13 mouse cellular contexts compared by ENCODE assay signal in the genomic region with DNA sequence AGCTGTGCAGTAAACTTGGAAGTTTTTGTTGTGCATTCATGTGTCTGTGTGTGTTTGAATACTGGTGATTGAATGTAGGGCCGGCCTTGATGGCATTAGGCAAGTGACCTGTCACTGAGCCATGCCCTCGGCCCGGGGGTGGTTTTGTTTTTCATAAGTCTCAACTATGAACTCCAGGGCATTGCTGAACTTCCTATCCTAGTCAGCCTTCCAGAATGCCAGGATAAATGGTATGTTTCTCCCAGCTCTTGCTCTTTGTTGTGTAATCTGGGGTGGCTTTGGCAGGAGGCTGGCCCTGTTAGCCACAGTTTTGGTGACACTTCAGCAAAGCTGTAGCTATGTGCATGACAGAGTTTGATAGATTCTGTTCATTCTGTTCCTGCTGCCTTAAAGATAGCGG. TPM values are rescaled to one million over a fixed set of nuclear protein-coding genes. Genes with fewer than 3 reads are reported as not detected.
DNase-seq lines count a peak whose midpoint lies in the region; ATAC-seq and TF ChIP-seq lines count a peak whose summit lies in the region.
"Had no signal": no experiment of that assay in that cellular context is flagged by ENCODE, and none has a peak within 500 bp of the region (broad histone marks: within the 10 kb centered on the region; RNA-seq: fewer than 3 reads in every experiment).

No protein-coding gene starts in this region.

- ATAC-seq in heart, embryonic 12.5 days (ENCODE audit: insufficient number of reproducible peaks, low FRiP score): no peak
- ATAC-seq in lung, postnatal 0 days: no peak
- ATAC-seq: CD4-positive, CD25-positive, alpha-beta regulatory T cell, adult 4 months had no signal

- no peaks in the 10 kb centered on the region for H3K27me3 ChIP-seq in heart, embryonic 12.5 days (replicated peaks)
- no peaks in the 10 kb centered on the region for H3K27me3 ChIP-seq in lung, postnatal 0 days (replicated peaks; ENCODE audit: insufficient read depth, low read length)
- no peaks in the 10 kb centered on the region for H3K27me3 ChIP-seq in small intestine, adult 2 months (ENCODE audit: control insufficient read depth, insufficient read depth, low read length)

- WGBS in heart, embryonic 12.5 days: 76% methylated on average over 4 of the region's 4 CpGs
- 30% methylated on average over 4 of the region's 4 CpGs for WGBS in lung, postnatal 0 days
- WGBS in small intestine, adult 2 months: 17% methylated on average over 4 of the region's 4 CpGs

- no peak for TF ChIP-seq EP300 in lung, postnatal 0 days (IDR thresholded peaks at IDR 0.05)

- no peak for DNase-seq in heart, adult 8-10 months (ENCODE audit: low spot score)
- no peak for DNase-seq in lung, postnatal 0 days (ENCODE audit: low spot score)
- no peak for DNase-seq in lung, postnatal 36 days
- DNase-seq in gonadal fat pad, adult 2 months (ENCODE audit: low read depth): peak; percentile 91
- no peak for DNase-seq in urinary bladder, adult 2 months (ENCODE audit: low spot score)
- no peak for DNase-seq in thymus, postnatal 4 days
- DNase-seq: heart, postnatal 36 days; kidney, adult 18-20 months; lung, postnatal 14 days; thymus, postnatal 25 days had no signal

- 0 out of 2 replicates have a peak, but pooled peaks cover 4% of the 10 kb centered on the region for H3K36me3 ChIP-seq in heart, embryonic 12.5 days
- no peaks in the 10 kb centered on the region for H3K36me3 ChIP-seq in lung, postnatal 0 days (ENCODE audit: insufficient read depth, low read length)
- H3K36me3 ChIP-seq in small intestine, adult 2 months (ENCODE audit: control insufficient read depth, insufficient read depth, low read length): peaks cover 13% of the 10 kb centered on the region

- H3K9ac ChIP-seq in heart, embryonic 12.5 days: peak overlapping the region; percentile 43; the same call in 1 of the 2 replicates
- no peak overlapping the region for H3K9ac ChIP-seq in lung, postnatal 0 days (replicated peaks; ENCODE audit: low read depth)

- H3K4me3 ChIP-seq in heart, embryonic 12.5 days: no peak overlapping the region
- H3K4me3 ChIP-seq in lung, postnatal 0 days (ENCODE audit: low read depth, low read length): no peak overlapping the region
- H3K4me3 ChIP-seq in small intestine, adult 2 months (ENCODE audit: low read depth, low read length): peak overlapping the region; percentile 33; the same call in 1 of the 2 replicates

- peak overlapping the region; percentile 25; the same call in 1 of the 2 replicates for H3K27ac ChIP-seq in heart, embryonic 12.5 days (ENCODE audit: poor library complexity, severe bottlenecking)
- 0 out of 2 replicates have a peak overlapping the region, but pooled peaks have one; percentile 3 for H3K27ac ChIP-seq in lung, postnatal 0 days (ENCODE audit: low read length)
- no peak overlapping the region; the same call in 1 of the 2 replicates for H3K27ac ChIP-seq in small intestine, adult 2 months (ENCODE audit: insufficient read depth, low read depth, low read length)

- no peak for TF ChIP-seq POLR2A in small intestine, adult 2 months (IDR thresholded peaks at IDR 0.05; ENCODE audit: low read depth, low read length)

- peak overlapping the region; percentile 3; the same call in 1 of the 2 replicates for H3K4me2 ChIP-seq in heart, embryonic 12.5 days
- peak overlapping the region; percentile 53 for H3K4me2 ChIP-seq in lung, postnatal 0 days (replicated peaks; ENCODE audit: low read depth, low read length)

- H3K9me3 ChIP-seq in heart, embryonic 12.5 days (replicated peaks): no peaks in the 10 kb centered on the region
- no peaks in the 10 kb centered on the region for H3K9me3 ChIP-seq in lung, postnatal 0 days (ENCODE audit: low read length)

- no peak for TF ChIP-seq CTCF in lung, postnatal 0 days (IDR thresholded peaks at IDR 0.05)
- no peak for TF ChIP-seq CTCF in small intestine, adult 2 months (IDR thresholded peaks at IDR 0.05; ENCODE audit: extremely low read depth, insufficient read length, insufficient replicate concordance, low read depth, low read length)

- H3K4me1 ChIP-seq in heart, embryonic 12.5 days (replicated peaks): peaks cover 66% of the 10 kb centered on the region
- H3K4me1 ChIP-seq in lung, postnatal 0 days (ENCODE audit: insufficient read depth, low read depth, low read length): peaks cover 16% of the 10 kb centered on the region; the same call in 1 of the 2 replicates
- peaks cover 28% of the 10 kb centered on the region for H3K4me1 ChIP-seq in small intestine, adult 2 months (ENCODE audit: control insufficient read depth, insufficient read depth, insufficient read length, low read length)

RNA-seq across cellular contexts. Expression of a gene that starts 4.2 kb away (rescaled TPM):
- polyA plus RNA-seq in heart, embryonic 12.5 days (2016; fragmentation: Nextera tagmentation; extraction: Ambion mirVana): 251 and 253 TPM in 2 replicates
- 100 to 1,000 TPM; 230 to 269 (median 248) TPM for total RNA-seq in heart, adult 8-10 months (2022)
- polyA plus RNA-seq in lung, postnatal 0 days (2015; fragmentation: Nextera tagmentation; extraction: Ambion mirVana): 669 and 693 TPM in 2 replicates
- 812 and 823 TPM in 2 replicates for polyA plus RNA-seq in gonadal fat pad, adult 2 months (2012; rRNA removed)
- polyA plus RNA-seq in small intestine, adult 2 months (2012; rRNA removed): 672 and 1,662 TPM in 2 replicates
- polyA plus RNA-seq in urinary bladder, adult 2 months (2012; rRNA removed): 331 and 342 TPM in 2 replicates

RNA-seq across cellular contexts. Expression of a gene that starts 26.6 kb away (rescaled TPM):
- 17.2 and 21.0 TPM in 2 replicates for polyA plus RNA-seq in heart, embryonic 12.5 days (2016; fragmentation: Nextera tagmentation; extraction: Ambion mirVana)
- 10 to 100 TPM; 13.2 to 17.9 (median 15.8) TPM for total RNA-seq in heart, adult 8-10 months (2022)
- 25.8 and 30.7 TPM in 2 replicates for polyA plus RNA-seq in lung, postnatal 0 days (2015; fragmentation: Nextera tagmentation; extraction: Ambion mirVana)
- polyA plus RNA-seq in gonadal fat pad, adult 2 months (2012; rRNA removed): 30.6 and 31.4 TPM in 2 replicates
- polyA plus RNA-seq in small intestine, adult 2 months (2012; rRNA removed): 4.2 and 8.2 TPM in 2 replicates
- 8.9 and 9.9 TPM in 2 replicates for polyA plus RNA-seq in urinary bladder, adult 2 months (2012; rRNA removed)
